Mouse (Mus musculus) heart, adult 18-20 months (tissue): Measurements from ENCODE around the gene Mbtps1. TPM values are rescaled to one million over a fixed set of nuclear protein-coding genes. Genes with fewer than 3 reads are reported as not detected.

Experiments used
- DNase-seq, 2 experiments: peaks; one replicate each; pipeline ENCODE4 v3.0.0; 2021 to 2022; ENCODE audit warnings: mixed read lengths in 1 of 2
- total RNA-seq, 2 experiments: library from RNA; stranded (reverse); gene quantifications; 2 replicates each; pipeline ENCODE4 v1.2.3; 2021

Mbtps1 gene
- total RNA-seq, 2 experiments from 2014 or later: 27.5 to 31.0 TPM

DNA sequence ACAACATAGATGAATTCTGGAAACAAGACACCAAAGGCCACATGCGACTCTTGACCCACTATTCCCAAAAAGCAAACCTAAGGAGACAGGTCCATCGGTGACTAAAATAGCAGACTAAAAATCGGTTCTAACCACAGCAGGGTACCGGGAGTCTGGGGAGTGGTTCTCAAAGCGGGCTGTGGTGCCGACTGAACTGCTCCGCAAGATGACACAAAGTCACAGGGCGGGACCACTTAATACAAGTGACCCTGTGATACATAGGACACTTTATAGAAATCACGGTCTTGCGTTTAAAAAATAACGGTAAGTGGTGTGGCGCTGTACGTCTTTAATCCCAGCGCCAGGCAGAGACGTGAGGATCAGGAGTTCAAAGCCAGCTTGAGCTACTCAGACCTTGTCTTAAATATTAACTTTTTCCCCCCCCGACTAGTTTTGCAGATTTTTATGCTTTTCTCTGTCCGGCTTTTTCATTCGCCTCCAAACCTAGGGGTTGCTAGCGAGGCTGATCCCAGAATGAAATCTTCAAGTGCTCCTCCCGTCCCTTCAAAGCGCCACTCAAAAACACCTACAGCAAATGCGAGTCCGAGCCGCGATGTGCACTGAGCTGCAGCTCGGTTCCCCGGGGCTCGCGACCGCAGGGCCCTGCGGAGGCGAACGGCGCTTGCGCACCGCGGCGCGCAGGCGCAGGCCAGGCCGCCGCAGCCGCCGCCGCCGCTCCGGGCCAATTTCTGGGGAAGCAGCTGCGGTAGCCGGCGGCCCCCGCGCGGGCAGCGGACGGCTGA is 523 bp downstream of the Mbtps1 start:
- peak in 1 of 2 experiments; percentile 25 for DNase-seq

GRCm38 (mm10) chr8:119557132-119557531 is 1.4 kb downstream of the Mbtps1 start:
- DNase-seq: no peak

GRCm38 (mm10) chr8:119555861-119556260 is 2.7 kb downstream of the Mbtps1 start:
- no peak for DNase-seq

DNA sequence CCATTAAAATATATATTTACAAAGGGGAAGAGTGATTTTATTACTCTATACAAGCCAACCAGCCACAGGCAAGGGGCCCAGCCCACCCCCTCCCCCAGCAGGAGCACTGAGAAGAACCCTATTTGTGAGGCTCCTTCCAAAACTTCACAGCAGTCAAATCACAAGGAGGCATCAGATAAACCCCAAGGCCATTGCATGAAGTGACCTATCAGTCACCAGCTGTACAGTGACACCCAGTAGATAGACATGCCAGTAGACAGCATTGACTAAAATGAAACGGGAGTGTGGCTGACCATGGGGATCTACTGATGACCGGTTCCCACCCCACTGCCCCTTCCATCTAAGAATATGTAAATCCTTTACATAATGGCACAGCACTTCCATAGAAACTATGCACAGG is 5.6 kb downstream of the Mbtps1 start:
- DNase-seq: no peak

GRCm38 (mm10) chr8:119548560-119549113 is 9.9 kb downstream of the Mbtps1 start:
- DNase-seq: no peak

DNA sequence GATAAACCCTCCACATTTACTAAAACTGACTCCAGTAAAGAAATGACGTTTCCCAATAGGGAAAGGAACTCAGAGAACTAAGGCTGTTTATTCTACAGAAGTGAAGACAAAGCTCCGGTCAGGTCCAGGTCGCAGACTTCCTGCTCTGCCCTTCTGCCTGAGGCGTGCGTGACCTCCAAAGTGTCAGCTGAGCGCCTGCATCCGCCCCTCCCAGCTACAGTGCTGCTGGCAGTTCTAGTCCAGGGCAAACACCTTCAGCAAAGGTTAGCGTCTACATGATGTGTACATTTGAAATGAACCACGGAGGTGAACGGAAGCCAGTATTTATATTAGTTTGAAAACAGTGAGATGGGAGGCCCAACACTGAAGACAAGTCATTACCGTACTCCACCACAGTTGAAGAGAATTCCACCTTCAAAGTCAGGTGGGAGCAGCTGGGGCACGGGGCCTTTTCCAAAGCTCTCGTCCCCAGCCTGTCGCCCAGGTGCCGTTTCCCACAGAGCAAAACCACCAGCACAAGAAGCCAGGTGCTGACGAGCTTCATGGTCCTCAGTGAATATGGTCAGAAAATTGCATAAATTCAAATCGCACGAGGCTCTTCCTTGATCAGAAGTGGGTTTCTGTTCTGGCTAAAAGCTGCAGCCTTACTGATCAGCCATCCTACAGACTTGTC is 11.4 kb downstream of the Mbtps1 start:
- peak; percentile 18 to 26 for DNase-seq

- no peak for DNase-seq
These were observed 12.7 kb downstream of the Mbtps1 start for GRCm38 (mm10) chr8:119545791-119546190.

- DNase-seq: no peak
These were observed 13.4 kb downstream of the Mbtps1 start for GRCm38 (mm10) chr8:119545180-119545579.

DNA sequence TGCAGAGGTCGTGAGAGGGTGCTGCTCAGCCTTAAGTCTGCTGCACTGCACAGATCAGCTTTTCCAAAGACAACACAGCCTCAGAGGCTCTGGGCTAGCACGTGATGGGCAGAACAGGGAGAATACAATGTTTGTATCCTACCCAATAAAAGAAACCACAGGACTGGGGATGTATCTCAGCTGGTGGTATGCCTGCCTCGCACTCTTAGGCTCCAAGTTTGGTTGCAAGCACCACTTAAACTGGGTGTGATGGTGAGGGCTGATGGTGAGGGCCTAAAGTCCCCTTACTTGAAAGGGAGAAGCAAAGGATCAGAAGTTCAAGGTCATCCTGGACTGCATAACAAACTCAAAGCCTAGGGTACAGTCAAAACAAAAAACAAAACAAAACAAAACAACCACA is 13.9 kb downstream of the Mbtps1 start:
- DNase-seq: no peak

- peak in 1 of 2 experiments; percentile 6 for DNase-seq
These were observed 26.6 kb downstream of the Mbtps1 start for GRCm38 (mm10) chr8:119531973-119532372.

DNA sequence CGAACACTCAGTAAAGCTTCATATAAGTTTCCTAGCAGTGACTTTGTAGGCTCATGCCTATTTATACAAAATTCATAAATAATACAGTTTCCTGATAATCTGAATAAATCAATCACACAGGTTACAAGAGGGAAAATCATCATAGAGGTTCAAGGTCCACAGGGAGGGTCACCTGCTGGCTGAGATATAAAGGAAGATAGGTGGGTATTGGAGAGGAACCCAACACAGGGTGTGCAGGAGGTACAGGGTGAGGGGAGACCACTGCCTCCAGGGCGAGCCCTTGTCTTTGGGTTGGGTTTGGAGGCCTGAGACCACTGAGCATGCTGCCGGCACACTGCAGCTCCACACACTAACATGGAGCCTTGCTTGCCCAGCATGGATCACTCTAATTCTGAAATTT is 27.1 kb downstream of the Mbtps1 start:
- no peak for DNase-seq

DNA sequence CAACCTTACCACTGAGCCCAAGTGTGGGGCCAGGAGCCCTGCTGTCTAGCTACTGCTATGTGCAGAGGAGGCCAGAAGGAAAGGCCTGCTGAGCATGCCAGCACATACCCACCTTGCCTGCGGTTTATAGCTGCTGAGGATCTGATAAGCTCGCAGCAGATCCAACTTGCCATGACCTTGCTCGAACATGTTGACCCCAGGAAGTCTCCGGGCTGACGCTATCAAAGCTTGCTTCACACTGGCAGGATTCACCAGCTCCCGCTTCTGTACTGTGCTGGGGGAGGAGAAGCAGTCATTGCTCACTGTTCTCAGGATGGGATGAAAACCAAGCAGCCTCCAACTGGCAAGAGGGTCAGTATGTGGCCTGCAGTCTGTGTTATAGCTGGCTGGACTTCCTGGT is 27.6 kb downstream of the Mbtps1 start:
- DNase-seq: no peak

DNA sequence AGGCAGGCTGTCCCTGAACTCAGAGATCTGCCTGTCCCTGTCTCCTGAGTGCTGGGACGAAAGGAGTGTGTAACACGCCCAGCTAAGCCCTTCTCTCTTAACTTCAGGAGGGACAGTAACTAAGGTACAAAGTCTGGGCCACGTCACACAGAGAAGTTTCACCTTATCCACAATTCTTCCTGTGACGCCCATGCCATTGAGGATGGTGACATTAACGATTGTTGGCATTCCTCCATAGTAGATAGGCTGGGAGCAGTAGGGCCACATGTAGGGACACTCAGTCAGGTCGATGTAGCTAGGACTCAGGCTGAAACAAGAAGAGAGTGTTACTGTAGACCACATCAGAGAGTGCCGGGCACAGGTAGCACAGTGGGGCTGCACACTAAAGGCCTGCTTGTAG is 29.8 kb downstream of the Mbtps1 start:
- DNase-seq: no peak

GRCm38 (mm10) chr8:119520102-119520501 is 38.4 kb downstream of the Mbtps1 start:
- DNase-seq: no peak

GRCm38 (mm10) chr8:119516674-119517073 is 41.9 kb downstream of the Mbtps1 start:
- DNase-seq: no peak

DNA sequence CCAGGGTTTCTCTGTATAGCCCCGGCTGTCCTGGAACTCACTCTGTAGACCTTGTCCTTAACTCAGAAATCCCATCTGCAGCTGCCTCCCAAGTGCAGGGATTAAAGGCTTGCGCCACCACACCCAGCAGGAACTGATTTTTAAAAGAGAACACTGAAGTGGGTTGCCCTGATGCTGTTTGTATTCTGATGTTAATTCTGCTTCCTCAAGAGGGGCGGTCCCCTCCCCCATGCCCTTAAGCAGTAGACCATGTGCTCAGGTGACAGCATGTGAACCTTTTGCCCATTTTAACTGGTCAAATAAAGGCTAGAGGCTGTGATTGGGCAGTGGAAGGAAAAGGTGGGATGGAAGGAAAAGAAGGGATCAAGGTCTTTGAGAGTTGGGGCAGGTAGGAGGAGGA is 42.8 kb downstream of the Mbtps1 start:
- DNase-seq: no peak

- DNase-seq: no peak
These were observed 43.6 kb downstream of the Mbtps1 start for GRCm38 (mm10) chr8:119514940-119515339.

GRCm38 (mm10) chr8:119513405-119513804 is 45.1 kb downstream of the Mbtps1 start:
- peak in 1 of 2 experiments; percentile 15 for DNase-seq

GRCm38 (mm10) chr8:119511722-119512121 is 46.8 kb downstream of the Mbtps1 start:
- DNase-seq: no peak

- DNase-seq: no peak
These were observed 48.1 kb downstream of the Mbtps1 start for GRCm38 (mm10) chr8:119510471-119510870.

- no peak for DNase-seq
These were observed 52.4 kb downstream of the Mbtps1 start for GRCm38 (mm10) chr8:119506106-119506505.

DNA sequence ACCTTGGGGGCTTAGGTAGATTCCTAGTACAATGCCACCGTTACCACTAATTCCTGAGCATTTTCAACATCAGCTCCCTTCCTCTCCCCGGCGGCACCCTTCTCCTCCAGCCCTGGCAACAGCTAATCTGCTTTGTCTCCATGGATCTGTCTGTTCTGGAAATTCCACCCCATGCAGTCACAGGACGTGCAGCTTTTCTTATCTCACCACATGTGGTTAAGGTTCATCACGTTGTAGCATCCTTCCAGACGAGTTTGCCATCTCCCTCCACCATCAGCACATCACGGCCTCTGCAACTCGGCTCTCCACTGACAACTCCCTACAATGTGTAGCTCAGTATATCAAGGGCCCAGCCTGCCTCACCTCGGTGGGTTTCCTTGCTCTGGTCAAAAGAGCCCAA is 53.0 kb downstream of the Mbtps1 start:
- DNase-seq: no peak

DNA sequence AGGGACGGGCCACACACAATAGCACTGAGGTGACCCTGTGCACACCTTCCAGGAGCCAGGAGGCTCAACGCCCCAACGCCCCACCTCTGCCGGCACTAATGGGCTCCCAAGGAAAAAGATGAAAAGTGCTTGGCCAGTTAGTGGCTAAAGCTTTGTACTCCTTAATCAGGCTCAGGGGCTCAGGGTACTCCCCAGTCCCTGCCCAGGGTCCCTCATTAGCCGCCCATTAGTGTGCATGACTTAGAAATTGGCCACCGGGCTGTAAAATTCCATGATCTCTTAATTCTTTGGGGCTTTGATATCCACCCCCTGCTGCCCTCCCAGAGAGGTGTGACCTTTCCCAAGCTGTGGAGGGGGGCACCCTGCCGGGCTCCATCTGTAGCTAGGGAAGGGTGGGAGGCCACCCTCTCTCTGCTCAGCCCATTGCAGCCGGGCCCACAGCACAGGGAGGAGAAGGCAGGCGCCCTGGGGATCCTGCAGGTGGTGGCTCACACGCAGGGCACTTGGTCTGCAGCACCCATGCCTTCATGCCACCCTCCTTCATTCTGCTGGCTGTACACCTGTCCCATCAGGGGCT is 55.3 kb downstream of the Mbtps1 start:
- no peak for DNase-seq
